Mouse (Mus musculus) heart, adult 2 months (tissue): ENCODE measurements at regions not wholly inside any gene's neighbourhood (a gene's known extent, or its start where the extent isn't known, plus 50 kb on each side); places are given as distances from the start of the nearest gene placed in this dataset.

Experiments used
- CTCF ChIP-seq: fragments of 200-600 bp; IDR thresholded peaks from 2 replicates; pipeline ENCODE4 v1.8.1; 2022; ENCODE audit warnings: antibody characterized with exemption, mild to moderate bottlenecking, moderate library complexity
- EP300 ChIP-seq: fragments of 200-500 bp; IDR thresholded peaks from 2 replicates; pipeline ENCODE4 v1.6.1; 2011; ENCODE audit warnings: low read depth, low read length, control low read depth; ENCODE audit not compliant: insufficient read depth
- POLR2A ChIP-seq: fragments of 200-500 bp; IDR thresholded peaks from 2 replicates; pipeline ENCODE4 v1.6.1; 2011; ENCODE audit warnings: mild to moderate bottlenecking, low read depth, low read length, control low read depth; ENCODE audit not compliant: insufficient read depth

DNA sequence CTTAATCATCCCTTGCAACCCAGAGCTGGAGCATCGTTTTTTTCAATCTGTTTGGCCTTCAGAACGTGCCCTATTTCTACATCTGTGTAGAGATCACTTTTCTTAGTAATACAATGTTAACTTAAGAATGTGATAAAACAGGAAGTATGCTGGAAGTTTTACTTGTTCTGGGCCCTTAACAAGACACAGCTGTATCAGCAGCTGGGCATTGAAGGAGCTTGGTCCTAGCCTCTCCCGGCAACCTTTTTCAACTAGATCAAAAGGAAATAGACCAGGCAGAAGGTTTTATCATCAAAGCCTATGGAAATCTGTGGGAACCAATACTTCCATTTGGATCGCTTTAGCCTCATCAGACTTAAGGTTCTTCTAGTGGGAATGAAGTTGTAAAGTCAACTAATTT is 317.9 kb downstream of the Ndfip2 start:
- TF ChIP-seq CTCF (no peak), EP300 (no peak), POLR2A (no peak)
